Mouse (Mus musculus): ENCODE measurements around the gene Ttll12. TPM values are rescaled to one million over a fixed set of nuclear protein-coding genes. Genes with fewer than 3 reads are reported as not detected.

Gene Ttll12
- polyA plus RNA-seq, 1 experiment from 2014 or later: 36.2 TPM

DNA sequence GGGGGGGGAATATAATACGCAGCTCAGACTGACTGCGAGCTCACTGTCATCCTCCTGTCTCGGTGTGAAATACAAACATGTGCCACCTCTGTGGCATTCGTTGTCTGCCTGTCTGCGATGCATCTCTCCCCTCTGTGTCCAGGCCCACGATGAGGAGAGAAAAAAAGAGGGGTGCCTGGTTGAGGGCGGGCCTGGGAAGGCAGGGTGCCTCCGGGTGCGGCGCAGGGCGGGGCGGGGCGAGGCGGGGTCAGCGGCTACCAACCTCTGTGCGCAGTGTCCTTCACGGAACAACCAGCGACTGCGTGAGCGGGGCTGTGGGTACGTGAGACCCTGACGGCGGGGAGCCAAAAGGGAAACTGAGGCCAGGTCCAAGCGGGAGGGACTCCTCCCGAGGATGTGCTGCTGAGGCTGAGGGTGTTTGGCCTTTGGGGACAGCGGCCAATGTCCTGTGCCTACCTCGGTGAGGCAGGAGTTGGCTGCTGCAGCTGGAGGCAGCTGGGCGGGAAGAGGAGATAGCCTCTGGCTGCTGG is 31.6 kb downstream of the Ttll12 start, which contains the start of the genes Tspo and Mcat:
Gene Tspo, plus strand, starts transcription at position 266 of the 530 bp plus-strand sequence.
Gene Mcat, minus strand, starts transcription at position 461 of the 530 bp plus-strand sequence.
- H3K9me3 ChIP-seq (ENCODE audit: control insufficient read depth, low read length): no peaks in the 10 kb centered on the region
- H3K36me3 ChIP-seq (ENCODE audit: control insufficient read depth, insufficient read depth, low read length): no peaks in the 10 kb centered on the region
- H3K4me3 ChIP-seq (ENCODE audit: low read depth, low read length): peak within 1 kb of the TSS; percentile 63
- under 1% methylated on average over 28 of the region's 28 CpGs for WGBS
- ATAC-seq (replicated peaks; ENCODE audit: low FRiP score, low TSS enrichment, low read depth) (peak; percentile 44; the same call in 1 of the 2 replicates), DNase-seq (ENCODE audit: low spot score) (peak; percentile 79)
- peak within 1 kb of the TSS; percentile 98 for H3K4me2 ChIP-seq (ENCODE audit: low read length)
- H3K27me3 ChIP-seq (replicated peaks; ENCODE audit: control insufficient read depth, insufficient read depth, low read length): no peaks in the 10 kb centered on the region
- H3K4me1 ChIP-seq (replicated peaks; ENCODE audit: control insufficient read depth, insufficient read depth, low read length): peaks cover 8% of the 10 kb centered on the region
- peak within 1 kb of the TSS; percentile 36; the same call in 1 of the 2 replicates for H3K27ac ChIP-seq (ENCODE audit: low read depth)
- peak within 1 kb of the TSS; percentile 67 for H3K9ac ChIP-seq (ENCODE audit: low read length)

DNA sequence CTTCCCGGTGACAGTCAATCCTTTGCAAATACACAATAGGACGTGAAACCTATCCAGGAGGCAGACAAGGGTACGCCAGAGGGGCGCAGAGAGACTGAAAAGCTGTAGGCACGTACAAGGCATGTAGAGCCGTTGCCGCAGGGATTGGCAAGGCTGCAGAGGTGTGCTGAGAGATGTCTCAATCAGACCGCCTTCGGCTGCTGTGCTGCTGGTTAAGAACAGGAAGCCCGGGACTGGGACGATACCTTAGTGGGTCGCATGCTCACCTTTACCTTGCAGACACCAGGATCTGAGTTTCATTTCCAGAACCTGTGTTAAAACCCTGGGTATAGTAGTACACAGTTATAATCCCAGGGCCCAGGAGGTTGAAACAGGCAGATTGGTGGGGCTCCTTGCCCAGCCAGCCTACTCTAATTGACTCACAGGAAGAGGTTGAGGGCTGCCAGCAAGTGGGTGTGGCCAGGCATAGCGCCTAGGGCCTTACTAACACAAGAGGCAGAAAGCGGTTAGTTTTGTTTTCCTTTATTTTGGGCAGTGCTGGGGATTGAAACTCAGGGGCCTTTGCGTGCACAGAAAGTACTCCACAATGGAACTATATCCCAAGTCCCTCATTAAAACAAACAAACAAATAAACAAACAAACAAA is 32.2 kb downstream of the Ttll12 start:
- peak overlapping the region; percentile 98 for H3K4me2 ChIP-seq (ENCODE audit: low read length)
- peak; percentile 65 for DNase-seq (ENCODE audit: low spot score)
- no peaks in the 10 kb centered on the region for H3K9me3 ChIP-seq (ENCODE audit: control insufficient read depth, low read length)
- no peaks in the 10 kb centered on the region for H3K36me3 ChIP-seq (ENCODE audit: control insufficient read depth, insufficient read depth, low read length)
- ATAC-seq (replicated peaks; ENCODE audit: low FRiP score, low TSS enrichment, low read depth): peak; percentile 49; the same call in 1 of the 2 replicates
- WGBS: 40% methylated on average over 15 of the region's 15 CpGs
- no peak overlapping the region for H3K9ac ChIP-seq (ENCODE audit: low read length)
- H3K27ac ChIP-seq (ENCODE audit: low read depth): no peak overlapping the region
- peaks cover 8% of the 10 kb centered on the region for H3K4me1 ChIP-seq (replicated peaks; ENCODE audit: control insufficient read depth, insufficient read depth, low read length)
- H3K27me3 ChIP-seq (replicated peaks; ENCODE audit: control insufficient read depth, insufficient read depth, low read length): no peaks in the 10 kb centered on the region
- peak overlapping the region; percentile 63 for H3K4me3 ChIP-seq (ENCODE audit: low read depth, low read length)

DNA sequence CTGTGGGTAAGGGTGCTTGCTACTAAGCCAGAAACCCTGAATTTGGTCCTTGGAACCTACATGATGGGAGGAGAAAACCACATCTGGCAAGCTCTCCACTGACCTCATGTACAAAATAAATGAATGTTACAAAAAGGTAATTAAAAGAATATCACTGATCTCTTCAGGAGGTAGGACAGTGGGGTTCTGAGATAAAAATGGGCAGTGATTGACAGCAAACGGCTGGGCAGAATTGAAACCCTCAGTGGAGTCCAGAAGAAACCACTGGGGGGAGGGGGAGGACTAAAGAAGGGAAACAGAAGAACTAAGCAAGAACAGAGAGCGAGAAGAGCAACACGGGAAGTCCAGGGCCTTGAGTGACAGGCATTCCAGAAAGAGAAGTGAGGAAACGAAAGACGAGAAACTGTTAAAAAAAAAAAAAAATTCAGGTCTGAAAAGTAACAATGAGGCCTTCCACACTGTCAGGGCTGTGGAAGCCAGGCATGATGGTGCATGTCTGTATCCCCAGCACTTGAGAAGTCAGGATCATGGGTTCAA is 33.9 kb downstream of the Ttll12 start:
- H3K4me2 ChIP-seq (ENCODE audit: low read length): no peak overlapping the region
- WGBS: 66% methylated on average over 5 of the region's 5 CpGs

DNA sequence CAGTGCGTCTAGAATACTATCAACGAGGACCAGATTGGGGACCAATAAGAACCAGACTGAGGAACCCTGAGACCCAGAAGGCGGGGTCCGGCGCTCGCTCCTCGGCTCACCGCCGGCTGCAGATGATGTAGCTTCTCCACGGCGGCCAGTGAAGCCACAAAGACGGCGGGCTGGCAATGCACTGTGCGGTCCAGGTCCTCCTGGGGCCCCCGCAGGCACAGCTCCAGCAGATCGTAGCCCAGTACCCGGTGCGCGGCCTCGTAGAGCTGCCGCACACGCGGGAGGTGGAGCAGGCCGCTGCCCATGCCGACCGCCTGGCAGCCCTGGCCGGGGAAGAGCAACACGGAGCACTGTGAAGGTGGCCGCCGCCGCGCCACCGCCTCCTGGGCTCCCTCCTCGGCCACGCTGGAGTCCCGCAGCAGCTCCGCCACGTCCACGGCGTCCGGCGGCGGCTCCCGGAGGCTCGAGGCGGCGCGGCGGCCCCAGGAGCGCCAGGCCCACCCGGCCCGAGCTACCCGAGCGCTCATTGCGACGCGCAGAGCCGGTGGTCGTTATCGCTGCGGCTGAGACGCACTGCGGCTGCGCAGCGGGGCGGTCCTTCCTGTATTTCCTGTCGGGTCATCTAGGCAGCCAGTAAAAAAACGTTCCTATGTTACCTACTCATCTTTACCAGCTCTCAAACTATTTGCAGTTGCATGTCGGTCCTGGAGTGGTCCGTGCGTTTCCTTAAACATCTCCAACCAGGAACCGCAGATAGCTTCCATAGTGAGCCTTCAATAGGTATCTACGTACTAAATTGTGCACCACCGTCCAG is 39.6 kb downstream of the Ttll12 start:
- H3K9me3 ChIP-seq (ENCODE audit: control insufficient read depth, low read length): no peaks in the 10 kb centered on the region
- peak; percentile 88 for ATAC-seq (replicated peaks; ENCODE audit: low FRiP score, low TSS enrichment, low read depth)
- peaks cover 23% of the 10 kb centered on the region for H3K36me3 ChIP-seq (ENCODE audit: control insufficient read depth, insufficient read depth, low read length)
- H3K27ac ChIP-seq (ENCODE audit: low read depth): peak overlapping the region; percentile 90
- 0 out of 2 replicates have a peak, but pooled peaks cover 5% of the 10 kb centered on the region for H3K4me1 ChIP-seq (replicated peaks; ENCODE audit: control insufficient read depth, insufficient read depth, low read length)
- peak overlapping the region; percentile 91 for H3K4me3 ChIP-seq (ENCODE audit: low read depth, low read length)
- peak overlapping the region; percentile 80 for H3K4me2 ChIP-seq (ENCODE audit: low read length)
- under 1% methylated on average over 74 of the region's 74 CpGs for WGBS
- H3K9ac ChIP-seq (ENCODE audit: low read length): peak overlapping the region; percentile 86
- H3K27me3 ChIP-seq (replicated peaks; ENCODE audit: control insufficient read depth, insufficient read depth, low read length): no peaks in the 10 kb centered on the region
- DNase-seq (ENCODE audit: low spot score): peak; percentile 92

More for the DNA sequence above, 33.9 kb downstream of the Ttll12 start:
- Histone ChIP-seq H3K27me3 (replicated peaks; ENCODE audit: control insufficient read depth, insufficient read depth, low read length) (no peaks in the 10 kb centered on the region), H3K4me1 (replicated peaks; ENCODE audit: control insufficient read depth, insufficient read depth, low read length) (peaks cover 8% of the 10 kb centered on the region), H3K36me3 (ENCODE audit: control insufficient read depth, insufficient read depth, low read length) (no peaks in the 10 kb centered on the region), H3K4me3 (ENCODE audit: low read depth, low read length) (no peak overlapping the region), H3K9ac (ENCODE audit: low read length) (no peak overlapping the region), H3K27ac (ENCODE audit: low read depth) (no peak overlapping the region), H3K9me3 (ENCODE audit: control insufficient read depth, low read length) (no peaks in the 10 kb centered on the region)
- ATAC-seq (replicated peaks; ENCODE audit: low FRiP score, low TSS enrichment, low read depth): no peak
- DNase-seq (ENCODE audit: low spot score): no peak

DNA sequence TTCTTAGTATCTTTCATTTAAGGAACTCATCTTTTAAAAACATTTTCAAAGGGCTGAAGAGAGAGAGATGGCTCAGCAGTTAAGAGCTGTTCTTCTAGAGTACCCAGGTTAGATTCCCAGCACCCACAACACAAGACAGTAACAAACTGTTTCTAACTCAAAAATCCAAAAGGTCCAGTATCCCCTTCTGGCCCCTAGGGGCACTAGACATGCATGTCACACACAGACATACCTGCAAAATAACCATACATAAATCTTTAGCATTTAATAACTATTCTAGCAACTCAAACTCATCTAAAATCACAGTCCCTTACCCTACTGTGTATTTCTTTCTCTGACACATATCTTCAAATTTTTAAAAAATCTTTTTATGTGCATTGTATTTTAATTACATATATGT is 41.1 kb downstream of the Ttll12 start:
- peaks cover 38% of the 10 kb centered on the region for H3K36me3 ChIP-seq (ENCODE audit: control insufficient read depth, insufficient read depth, low read length)
- H3K4me1 ChIP-seq (replicated peaks; ENCODE audit: control insufficient read depth, insufficient read depth, low read length): 0 out of 2 replicates have a peak, but pooled peaks cover 5% of the 10 kb centered on the region
- no peak for DNase-seq (ENCODE audit: low spot score)
- ATAC-seq (replicated peaks; ENCODE audit: low FRiP score, low TSS enrichment, low read depth): no peak
- no peak overlapping the region for H3K4me2 ChIP-seq (ENCODE audit: low read length)
- H3K27me3 ChIP-seq (replicated peaks; ENCODE audit: control insufficient read depth, insufficient read depth, low read length): no peaks in the 10 kb centered on the region
- H3K9ac ChIP-seq (ENCODE audit: low read length): no peak overlapping the region
- no peak overlapping the region for H3K27ac ChIP-seq (ENCODE audit: low read depth)
- H3K4me3 ChIP-seq (ENCODE audit: low read depth, low read length): no peak overlapping the region
- H3K9me3 ChIP-seq (ENCODE audit: control insufficient read depth, low read length): no peaks in the 10 kb centered on the region

DNA sequence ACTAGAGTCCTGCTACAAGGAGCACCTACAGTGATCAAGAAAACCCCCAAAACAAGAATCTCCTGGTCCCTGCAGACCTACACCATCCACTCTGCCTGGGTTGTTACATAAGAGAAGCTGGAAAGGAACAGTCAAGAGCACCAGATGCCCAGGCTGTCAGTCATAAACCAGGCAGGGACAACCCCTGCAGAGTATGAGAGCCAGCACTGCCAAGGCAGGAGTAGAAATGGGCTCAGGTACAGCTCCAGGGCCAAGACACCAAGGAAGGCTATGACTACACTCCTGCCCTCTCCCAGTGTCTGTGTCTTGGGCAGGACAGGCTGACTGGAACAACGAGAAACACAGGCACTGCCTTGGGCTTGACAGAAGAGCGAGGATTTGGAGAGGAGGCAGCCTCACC is 44.8 kb downstream of the Ttll12 start:
- no peaks in the 10 kb centered on the region for H3K27me3 ChIP-seq (replicated peaks; ENCODE audit: control insufficient read depth, insufficient read depth, low read length)
- H3K27ac ChIP-seq (ENCODE audit: low read depth): no peak overlapping the region
- no peak for ATAC-seq (replicated peaks; ENCODE audit: low FRiP score, low TSS enrichment, low read depth)
- DNase-seq (ENCODE audit: low spot score): no peak
- 0 out of 2 replicates have a peak, but pooled peaks cover 5% of the 10 kb centered on the region for H3K4me1 ChIP-seq (replicated peaks; ENCODE audit: control insufficient read depth, insufficient read depth, low read length)
- no peak overlapping the region for H3K9ac ChIP-seq (ENCODE audit: low read length)
- H3K4me3 ChIP-seq (ENCODE audit: low read depth, low read length): no peak overlapping the region
- WGBS: 81% methylated on average over 2 of the region's 2 CpGs
- no peaks in the 10 kb centered on the region for H3K9me3 ChIP-seq (ENCODE audit: control insufficient read depth, low read length)
- no peak overlapping the region for H3K4me2 ChIP-seq (ENCODE audit: low read length)
- peaks cover 75% of the 10 kb centered on the region for H3K36me3 ChIP-seq (ENCODE audit: control insufficient read depth, insufficient read depth, low read length)

DNA sequence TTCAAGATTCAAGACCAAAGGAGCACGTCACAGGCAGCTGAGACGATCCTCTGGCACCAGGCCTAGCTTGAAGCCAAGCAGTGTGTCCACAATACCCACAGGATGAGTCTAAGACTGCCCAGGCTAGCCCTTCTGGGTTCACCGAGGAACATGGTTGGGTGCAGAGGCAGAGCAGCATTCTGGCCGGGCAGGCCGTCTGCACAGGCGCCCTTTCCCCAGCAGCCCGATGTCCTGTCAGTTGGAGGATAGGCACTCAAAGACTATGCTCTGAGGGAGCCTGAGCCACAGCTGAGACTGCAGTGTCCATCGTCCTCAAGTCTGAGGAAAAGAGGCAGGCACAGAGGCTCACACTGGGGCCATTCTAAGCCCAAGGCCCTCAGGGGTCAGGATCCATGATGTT is 47.8 kb downstream of the Ttll12 start:
- H3K9ac ChIP-seq (ENCODE audit: low read length): no peak overlapping the region
- peaks cover 70% of the 10 kb centered on the region for H3K36me3 ChIP-seq (ENCODE audit: control insufficient read depth, insufficient read depth, low read length)
- no peak for ATAC-seq (replicated peaks; ENCODE audit: low FRiP score, low TSS enrichment, low read depth)
- no peaks in the 10 kb centered on the region for H3K27me3 ChIP-seq (replicated peaks; ENCODE audit: control insufficient read depth, insufficient read depth, low read length)
- no peaks in the 10 kb centered on the region for H3K4me1 ChIP-seq (replicated peaks; ENCODE audit: control insufficient read depth, insufficient read depth, low read length)
- no peak overlapping the region for H3K4me2 ChIP-seq (ENCODE audit: low read length)
- H3K9me3 ChIP-seq (ENCODE audit: control insufficient read depth, low read length): no peaks in the 10 kb centered on the region
- DNase-seq (ENCODE audit: low spot score): no peak
- WGBS: 91% methylated on average over 8 of the region's 8 CpGs
- no peak overlapping the region for H3K4me3 ChIP-seq (ENCODE audit: low read depth, low read length)
- H3K27ac ChIP-seq (ENCODE audit: low read depth): no peak overlapping the region

DNA sequence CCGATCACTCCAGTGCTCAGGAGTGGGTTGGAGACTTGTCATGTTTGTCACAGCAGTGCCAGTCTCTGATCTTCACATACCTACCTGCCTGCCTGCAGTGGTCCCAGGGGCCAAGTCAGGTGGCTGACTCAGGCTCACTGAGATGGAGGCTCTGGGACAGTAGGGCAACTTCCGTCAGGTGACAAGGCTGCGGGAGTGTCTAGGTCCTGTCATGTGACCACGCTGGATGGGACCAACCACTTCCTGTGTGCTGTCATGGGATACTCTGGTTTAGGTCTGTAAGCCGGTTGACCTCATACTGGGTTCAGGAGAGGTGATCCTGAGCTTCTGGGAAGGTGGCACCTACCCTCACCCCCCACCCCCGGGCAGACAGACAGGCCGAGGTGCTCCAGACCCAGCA is 48.9 kb downstream of the Ttll12 start:
- H3K4me2 ChIP-seq (ENCODE audit: low read length): no peak overlapping the region
- H3K9ac ChIP-seq (ENCODE audit: low read length): no peak overlapping the region
- H3K9me3 ChIP-seq (ENCODE audit: control insufficient read depth, low read length): no peaks in the 10 kb centered on the region
- no peak for ATAC-seq (replicated peaks; ENCODE audit: low FRiP score, low TSS enrichment, low read depth)
- H3K27ac ChIP-seq (ENCODE audit: low read depth): no peak overlapping the region
- H3K4me3 ChIP-seq (ENCODE audit: low read depth, low read length): no peak overlapping the region
- no peak for DNase-seq (ENCODE audit: low spot score)
- peaks cover 62% of the 10 kb centered on the region for H3K36me3 ChIP-seq (ENCODE audit: control insufficient read depth, insufficient read depth, low read length)
- H3K4me1 ChIP-seq (replicated peaks; ENCODE audit: control insufficient read depth, insufficient read depth, low read length): no peaks in the 10 kb centered on the region
- 84% methylated on average over 7 of the region's 7 CpGs for WGBS
- H3K27me3 ChIP-seq (replicated peaks; ENCODE audit: control insufficient read depth, insufficient read depth, low read length): no peaks in the 10 kb centered on the region

All from intestine, embryonic 14.5 days (tissue).